Mouse (Mus musculus) right cerebral cortex, adult 2 months (tissue): ENCODE data around the gene Exoc3l4.

Experiments
- DNase-seq, 2 experiments: peaks; one replicate each; pipeline ENCODE4 v3.0.0; 2021 to 2022; ENCODE audit warnings: low spot score in 2 of 2

Gene Exoc3l4

DNA sequence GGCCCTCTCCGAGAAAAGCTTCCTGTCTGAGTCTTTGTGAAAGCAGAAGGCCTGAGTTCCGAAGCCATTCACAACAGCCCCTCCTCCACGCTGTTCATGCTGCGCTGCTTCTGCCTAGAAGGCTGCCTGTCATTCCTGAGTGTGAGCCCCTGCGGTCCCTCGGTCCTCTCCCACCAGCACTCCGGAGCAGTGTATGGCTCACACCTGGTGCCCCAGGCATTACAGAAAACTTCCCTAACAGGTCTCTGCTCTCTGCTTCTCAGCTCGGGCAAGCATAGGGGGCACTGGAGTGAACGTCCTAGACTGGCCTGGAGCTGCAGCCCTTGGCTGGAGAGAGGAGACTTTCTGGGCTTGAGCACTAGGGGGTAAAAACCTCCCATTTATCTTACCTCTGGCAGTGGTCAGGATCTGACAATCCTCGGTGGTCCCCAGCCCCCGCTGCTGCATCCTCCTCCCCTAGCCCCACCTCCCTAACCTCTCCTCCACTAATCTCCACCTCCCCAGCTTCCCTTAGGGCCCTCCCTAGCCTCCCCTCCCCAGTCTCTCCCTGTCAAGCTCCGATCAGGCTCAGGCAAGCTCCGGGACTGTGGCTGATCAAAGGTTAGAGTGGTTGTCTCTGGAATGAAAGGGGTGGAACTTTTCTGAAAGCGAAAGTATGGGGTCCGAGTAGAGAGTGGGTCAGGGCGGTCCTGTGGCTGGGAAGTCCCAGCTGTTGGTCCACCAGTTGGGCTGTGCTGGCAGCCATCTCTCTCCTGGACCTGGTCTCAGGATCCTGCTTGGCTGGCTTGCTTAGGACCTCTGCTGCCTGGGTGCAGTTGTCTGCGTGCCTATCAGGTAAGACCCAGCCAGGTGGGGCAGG is at the start of gene Exoc3l4:
Gene Exoc3l4 (plus strand): TSS at position 97 of the 859 bp plus-strand sequence.
- no peak for DNase-seq

GRCm38 (mm10) chr12:111367065-111367464 is 49.8 kb upstream of the Exoc3l4 start:
- no peak for DNase-seq

- no peak for DNase-seq
Observed at GRCm38 (mm10) chr12:111370249-111370648, 46.6 kb upstream of the Exoc3l4 start.

GRCm38 (mm10) chr12:111371905-111372304 is 44.9 kb upstream of the Exoc3l4 start:
- no peak for DNase-seq

- no peak for DNase-seq
Observed at GRCm38 (mm10) chr12:111373411-111373810, 43.4 kb upstream of the Exoc3l4 start.

- no peak for DNase-seq
Observed at GRCm38 (mm10) chr12:111374727-111375126, 42.1 kb upstream of the Exoc3l4 start.

DNA sequence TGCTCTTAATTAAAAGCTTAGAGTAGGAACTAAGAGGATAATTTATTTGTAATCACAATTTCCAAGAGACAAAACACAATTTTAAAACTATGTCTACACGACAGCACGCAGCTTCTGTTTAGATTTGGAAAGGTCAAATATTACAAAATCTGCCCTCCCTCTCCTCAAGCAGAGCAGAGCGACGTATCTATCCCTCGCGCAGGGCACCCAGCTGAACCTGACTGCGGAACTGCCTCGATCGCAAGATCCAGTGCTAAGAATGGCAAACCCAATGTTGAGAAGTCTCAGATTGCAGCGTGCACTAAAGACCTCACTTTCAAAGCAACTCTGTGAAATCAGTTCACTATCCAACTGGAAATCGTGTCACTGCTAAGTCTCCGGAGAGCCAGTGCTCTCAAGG is 41.3 kb upstream of the Exoc3l4 start:
- no peak for DNase-seq

DNA sequence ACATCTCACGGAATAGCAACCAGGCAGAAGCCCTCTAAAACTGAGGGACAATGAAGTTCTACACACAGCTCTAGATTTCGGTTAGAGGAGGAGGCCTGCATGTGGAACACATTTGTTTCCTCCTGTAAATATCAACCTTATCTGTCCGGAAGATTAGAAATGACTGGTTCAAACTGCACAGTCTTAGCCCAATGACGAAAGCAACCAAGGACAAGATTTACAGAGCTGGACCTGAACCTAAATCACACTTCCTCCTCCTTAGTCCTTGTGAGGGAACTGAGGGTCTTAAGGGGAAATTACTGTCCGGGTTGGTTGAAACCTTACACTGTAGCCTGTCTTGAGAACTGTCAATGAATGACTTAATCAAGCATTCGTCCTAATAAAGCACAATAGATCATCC is 40.8 kb upstream of the Exoc3l4 start:
- DNase-seq: no peak

GRCm38 (mm10) chr12:111376826-111377331 is 39.9 kb upstream of the Exoc3l4 start:
- no peak for DNase-seq

- peak; percentile 94 to 95 for DNase-seq
Observed at GRCm38 (mm10) chr12:111377376-111377973, 39.3 kb upstream of the Exoc3l4 start, which contains the start of gene Cdc42bpb. TSS of gene Cdc42bpb (minus strand) at chr12:111377718.

GRCm38 (mm10) chr12:111377986-111378490 is 38.8 kb upstream of the Exoc3l4 start:
- DNase-seq: no peak

DNA sequence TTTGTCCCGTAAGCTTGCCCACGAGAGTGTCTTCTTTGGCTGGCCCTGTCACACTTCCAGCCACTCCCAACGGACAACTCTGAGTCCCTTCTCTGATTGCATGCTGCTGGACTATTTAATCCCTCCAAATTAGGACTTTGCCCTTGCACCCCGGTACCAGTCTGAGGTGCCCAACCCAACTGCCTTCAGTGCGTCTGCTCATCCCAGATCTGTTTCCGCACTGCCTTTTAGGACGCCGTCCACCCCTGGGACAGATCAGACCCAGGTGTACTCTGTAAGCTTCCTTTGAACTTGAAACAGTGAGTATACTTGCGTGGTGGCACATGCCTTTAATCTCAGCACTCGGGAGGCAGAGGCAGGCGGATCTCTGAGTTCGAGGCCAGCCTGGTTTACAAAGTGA is 38.0 kb upstream of the Exoc3l4 start:
- DNase-seq: no peak

GRCm38 (mm10) chr12:111385883-111386641 is 30.8 kb upstream of the Exoc3l4 start:
- no peak for DNase-seq

DNA sequence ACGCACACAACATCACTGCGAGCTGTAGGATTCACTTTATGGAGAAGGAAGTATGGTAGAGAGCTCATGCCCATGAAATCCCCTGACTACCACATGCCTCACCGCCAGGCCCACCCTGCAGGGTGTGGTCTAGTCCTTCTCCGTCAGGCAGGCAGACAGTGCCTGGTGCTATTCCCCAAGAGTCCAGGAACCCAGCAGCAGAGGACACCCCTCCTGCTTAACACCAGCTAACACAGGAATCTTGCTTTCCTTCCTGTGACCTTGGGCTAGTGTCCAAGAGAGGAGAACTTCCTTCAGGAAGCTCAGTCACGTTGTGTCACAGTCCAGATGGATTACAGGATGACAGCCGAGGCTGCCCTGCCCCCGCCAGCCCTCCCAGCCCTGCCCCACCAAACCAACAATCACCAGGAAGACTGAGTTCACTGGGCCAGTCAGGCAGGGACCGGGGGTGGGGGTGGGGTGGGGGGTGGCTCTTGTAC is 30.1 kb upstream of the Exoc3l4 start:
- no peak for DNase-seq

DNA sequence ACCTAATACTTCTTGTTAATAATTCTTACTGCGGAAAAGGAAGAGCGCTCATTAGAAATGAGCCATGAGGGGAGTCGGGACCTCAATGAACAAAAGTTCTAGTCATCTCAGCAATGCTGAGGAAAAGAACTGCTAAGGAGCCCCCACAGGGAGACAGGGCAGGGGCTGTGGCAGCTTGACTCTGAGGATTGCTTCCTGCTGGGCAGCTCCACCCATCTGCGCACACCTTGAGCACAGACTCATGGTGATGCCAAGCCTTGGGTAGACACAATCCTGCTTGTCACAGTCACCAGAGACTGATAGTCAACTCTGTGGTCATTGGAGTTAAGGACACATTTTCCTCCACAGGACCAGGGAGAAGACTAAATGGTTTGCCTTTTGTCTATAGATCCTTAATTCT is 29.7 kb upstream of the Exoc3l4 start:
- no peak for DNase-seq

DNA sequence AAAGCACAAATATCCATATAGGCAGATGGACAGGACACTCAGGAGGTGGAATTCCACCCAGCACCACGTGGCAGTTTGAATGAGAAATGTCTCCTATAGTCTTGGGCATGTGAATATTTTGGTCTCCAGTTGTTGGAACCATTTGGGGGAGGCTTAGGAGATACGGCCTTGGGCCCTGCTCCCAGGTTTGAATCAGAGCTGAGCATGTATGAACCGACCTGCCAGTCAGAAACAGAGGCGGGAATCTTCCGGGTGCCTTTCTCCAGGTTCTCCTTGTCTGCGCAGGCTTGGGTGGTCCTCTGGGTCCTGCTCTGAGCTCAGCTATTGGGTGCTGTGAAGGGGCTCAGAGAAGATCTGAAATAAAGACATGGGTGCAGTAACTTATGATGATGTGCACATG is 22.8 kb upstream of the Exoc3l4 start:
- DNase-seq: no peak

DNA sequence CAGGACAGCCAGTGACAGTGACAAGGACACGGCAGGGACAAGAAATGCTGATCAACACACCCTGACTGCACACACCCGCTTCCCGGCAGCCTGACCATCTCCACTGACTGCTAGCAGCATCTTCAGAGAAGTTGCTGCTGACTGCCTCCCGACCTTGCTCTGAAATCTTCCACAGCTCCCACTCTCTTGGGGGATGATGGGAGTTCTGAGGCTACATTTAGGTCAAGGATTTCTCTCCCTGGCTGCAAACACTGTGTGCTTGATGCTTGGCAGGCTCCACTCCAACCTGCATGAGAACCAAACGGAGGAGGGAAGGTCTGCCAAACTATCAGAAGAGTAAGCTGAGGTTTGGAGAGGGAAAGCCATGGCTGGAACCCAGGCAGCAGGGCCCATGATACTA is 19.8 kb upstream of the Exoc3l4 start:
- DNase-seq: no peak

DNA sequence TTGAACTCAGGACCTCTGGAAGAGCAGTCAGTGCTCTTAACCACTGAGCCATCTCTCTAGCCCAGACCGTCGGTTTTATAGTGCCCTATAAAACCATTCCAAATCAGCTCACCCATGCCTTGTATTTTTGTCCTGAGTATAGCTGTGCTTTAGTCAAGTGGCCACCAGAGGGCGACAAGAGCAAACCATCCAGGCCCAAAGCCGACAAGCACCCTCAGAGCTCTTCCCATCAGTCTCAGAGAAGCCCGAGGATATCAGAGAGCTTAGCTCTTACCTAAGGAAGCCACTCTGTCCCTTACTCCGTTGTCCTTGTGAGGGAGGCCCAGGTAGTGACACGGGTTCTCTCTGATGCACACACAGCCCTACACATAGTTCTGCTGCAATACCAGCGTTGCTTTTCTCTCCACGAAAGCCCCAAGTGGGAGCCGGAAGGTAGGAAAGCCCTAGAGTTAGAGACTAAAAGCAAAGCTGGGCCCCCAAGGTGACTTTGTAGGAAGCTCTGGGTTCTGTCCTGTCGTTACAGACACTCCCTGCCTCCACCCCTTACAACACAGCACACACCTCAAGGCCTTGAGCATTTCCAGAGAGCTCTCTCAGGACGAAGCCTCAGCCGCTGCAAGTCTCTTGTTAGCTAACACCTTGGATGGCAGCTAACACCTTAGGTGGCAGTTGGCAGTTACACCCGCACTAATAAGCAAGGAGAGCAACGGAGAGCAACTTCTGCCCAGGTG is 15.2 kb upstream of the Exoc3l4 start:
- DNase-seq: peak; percentile 80 to 90

GRCm38 (mm10) chr12:111404880-111405279 is 11.9 kb upstream of the Exoc3l4 start:
- no peak for DNase-seq

DNA sequence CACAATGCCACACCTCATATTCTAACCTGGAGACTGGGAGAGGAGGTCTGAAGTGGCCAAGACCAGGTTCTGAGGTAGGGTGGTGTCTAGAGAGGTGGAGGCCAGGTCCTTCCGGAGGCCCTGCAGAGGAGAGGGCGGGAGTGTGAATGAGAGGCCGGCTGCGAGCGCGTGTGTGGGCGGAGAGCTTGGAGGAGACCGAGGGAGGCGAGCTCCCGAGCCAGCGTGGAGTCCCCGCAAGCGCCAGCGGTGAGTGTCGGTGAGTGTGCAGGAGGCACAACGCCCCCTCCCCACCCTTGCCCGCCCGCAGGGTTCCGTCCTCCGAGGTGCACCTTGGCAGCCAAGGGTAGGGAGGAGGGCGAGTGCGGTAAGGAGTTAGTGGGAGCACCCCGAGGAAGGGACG is 10.2 kb upstream of the Exoc3l4 start, which contains the start of gene Lbhd2:
Gene Lbhd2 (plus strand): TSS at position 188 of the 400 bp plus-strand sequence.
- peak in 1 of 2 experiments; percentile 32 for DNase-seq

- no peak for DNase-seq
Observed at GRCm38 (mm10) chr12:111409583-111409982, 7.2 kb upstream of the Exoc3l4 start.
